Mouse (Mus musculus) kidney, postnatal 0 days (tissue): ENCODE data around the gene Pla2g4a. TPM values are rescaled to one million over a fixed set of nuclear protein-coding genes. Genes with fewer than 3 reads are reported as not detected.

Experiments used
- ATAC-seq: fragments of 200-750 bp; cut with Nextera tagmentation; replicated peaks from 2 replicates; pipeline ENCODE4 v1.8.0; 2017; ENCODE audit warnings: low read depth, moderate number of reproducible peaks, moderate TSS enrichment, moderate library complexity; ENCODE audit not compliant: low FRiP score
- DNase-seq: peaks from one replicate; pipeline ENCODE4 v3.0.0-alpha.2; 2016; ENCODE audit warnings: low spot score
- H3K27ac ChIP-seq: fragments of 300-500 bp; sonication (generic); 2 replicates; pipeline ENCODE4 v1.5.1; 2014; ENCODE audit warnings: mild to moderate bottlenecking
- H3K27me3 ChIP-seq: fragments of 300-500 bp; sonication (generic); 2 replicates; pipeline ENCODE4 v1.6.1; 2014; ENCODE audit warnings: low read length, mixed read lengths; ENCODE audit not compliant: insufficient read depth
- H3K36me3 ChIP-seq: fragments of 300-500 bp; sonication (generic); 2 replicates; pipeline ENCODE4 v1.6.1; 2014; ENCODE audit warnings: low read length, mixed read lengths; ENCODE audit not compliant: insufficient read depth
- H3K4me1 ChIP-seq: fragments of 300-500 bp; sonication (generic); replicated peaks from 2 replicates; pipeline ENCODE4 v1.6.1; 2014; ENCODE audit warnings: antibody characterized with exemption, low read length, mixed read lengths; ENCODE audit not compliant: insufficient read depth
- H3K4me2 ChIP-seq: fragments of 300-500 bp; sonication (generic); 2 replicates; pipeline ENCODE4 v1.6.1; 2014; ENCODE audit warnings: mild to moderate bottlenecking, low read length, moderate library complexity, mixed read lengths
- H3K4me3 ChIP-seq: fragments of 300-500 bp; sonication (generic); replicated peaks from 2 replicates; pipeline ENCODE4 v1.5.1; 2014; ENCODE audit warnings: low read depth, low read length
- H3K9ac ChIP-seq: fragments of 300-500 bp; sonication (generic); 2 replicates; pipeline ENCODE4 v1.6.1; 2014; ENCODE audit warnings: low read depth, low read length
- H3K9me3 ChIP-seq: fragments of 300-500 bp; sonication (generic); replicated peaks from 2 replicates; pipeline ENCODE4 v1.6.1; 2016; ENCODE audit warnings: low read length, inconsistent platforms, mixed read lengths
- CTCF ChIP-seq: IDR thresholded peaks from 2 replicates; pipeline ENCODE4 v1.5.1; 2016; ENCODE audit warnings: antibody characterized with exemption, low read depth, mild to moderate bottlenecking, moderate library complexity
- WGBS: fragments of 180-500 bp; shearing (Covaris S2); extraction: QIAGEN DNeasy Blood & Tissue Kit; methylation state at CpG from one replicate; pipeline ENCODE4 v1.1.7; 2014; 5-methylcytosine and 5-hydroxymethylcytosine counted together
- polyA plus RNA-seq: library from polyadenylated mRNA; unstranded; fragments of >200 nt; fragmentation: Nextera tagmentation; extraction: Ambion mirVana; gene quantifications from 2 replicates; pipeline ENCODE4 v1.2.1, GENCODE M21; 2015

The Pla2g4a gene
- polyA plus RNA-seq, 1 experiment from 2014 or later: 58.0 TPM

- H3K27me3 ChIP-seq: no peaks in the 10 kb centered on the region
- ATAC-seq (no peak; the same call in 1 of the 2 replicates), DNase-seq (no peak)
- H3K27ac ChIP-seq: peak overlapping the region; percentile 85; the same call in 1 of the 2 replicates
- peak overlapping the region; percentile 46 for H3K4me3 ChIP-seq
- H3K9me3 ChIP-seq: no peaks in the 10 kb centered on the region
- H3K4me2 ChIP-seq: peak overlapping the region; percentile 54
- H3K36me3 ChIP-seq: no peaks in the 10 kb centered on the region
- no peak overlapping the region for H3K9ac ChIP-seq
- TF ChIP-seq CTCF: no peak
- no peaks in the 10 kb centered on the region for H3K4me1 ChIP-seq
- 60% methylated on average over 9 of the region's 9 CpGs for WGBS
Measured at GRCm38 (mm10) chr1:149961425-149962303, 574 bp upstream of the Pla2g4a start.

GRCm38 (mm10) chr1:149960251-149960650 lies 839 bp downstream of the Pla2g4a start:
- Histone ChIP-seq H3K9me3 (no peaks in the 10 kb centered on the region), H3K9ac (peak overlapping the region; percentile 50), H3K4me3 (peak overlapping the region; percentile 46), H3K36me3 (no peaks in the 10 kb centered on the region), H3K4me2 (peak overlapping the region; percentile 54), H3K4me1 (no peaks in the 10 kb centered on the region), H3K27ac (peak overlapping the region; percentile 85; the same call in 1 of the 2 replicates), H3K27me3 (no peaks in the 10 kb centered on the region)
- TF ChIP-seq CTCF: no peak
- ATAC-seq (no peak), DNase-seq (no peak)
- WGBS: 97% methylated on average over 4 of the region's 4 CpGs

- no peak overlapping the region for H3K27ac ChIP-seq
- WGBS: 63% methylated on average over 1 of the region's 1 CpGs
Measured at GRCm38 (mm10) chr1:149959069-149959468, 2.0 kb downstream of the Pla2g4a start.

GRCm38 (mm10) chr1:149955482-149955881 lies 5.6 kb downstream of the Pla2g4a start:
- ATAC-seq (no peak), DNase-seq (no peak)
- Histone ChIP-seq H3K27ac (no peak overlapping the region), H3K9ac (no peak overlapping the region), H3K36me3 (no peaks in the 10 kb centered on the region), H3K27me3 (no peaks in the 10 kb centered on the region), H3K4me2 (no peak overlapping the region), H3K4me1 (peaks cover 4% of the 10 kb centered on the region; the same call in 1 of the 2 replicates), H3K9me3 (no peaks in the 10 kb centered on the region), H3K4me3 (no peak overlapping the region)
- TF ChIP-seq CTCF: no peak
- 68% methylated on average over 4 of the region's 4 CpGs for WGBS

More at GRCm38 (mm10) chr1:149959069-149959468, 2.0 kb downstream of the Pla2g4a start:
- Histone ChIP-seq H3K9me3 (no peaks in the 10 kb centered on the region), H3K9ac (no peak overlapping the region), H3K4me3 (no peak overlapping the region), H3K4me1 (no peaks in the 10 kb centered on the region), H3K4me2 (peak overlapping the region; percentile 2; the same call in 1 of the 2 replicates), H3K36me3 (no peaks in the 10 kb centered on the region), H3K27me3 (no peaks in the 10 kb centered on the region)
- TF ChIP-seq CTCF: no peak
- no peak for DNase-seq
- no peak for ATAC-seq

DNA sequence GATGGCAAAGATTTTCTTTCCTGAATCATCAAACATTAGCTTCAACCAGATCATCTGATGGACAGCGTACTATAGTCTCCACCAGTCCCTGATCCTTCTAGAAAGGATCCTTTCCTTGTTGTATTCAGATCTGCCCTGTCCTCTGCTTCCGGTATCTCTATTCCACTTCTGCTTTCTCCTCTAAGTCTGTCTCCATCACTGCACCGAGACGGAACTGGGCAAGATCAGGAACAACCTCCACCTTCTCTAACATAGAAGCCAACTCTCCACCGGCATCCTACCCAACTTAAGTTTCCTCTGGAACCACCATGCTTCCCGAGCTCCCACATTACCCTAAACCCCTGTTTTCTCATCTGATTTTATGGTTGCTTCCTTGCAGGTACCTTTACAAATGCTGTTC lies 7.1 kb downstream of the Pla2g4a start:
- DNase-seq (no peak), ATAC-seq (no peak)
- H3K4me3 ChIP-seq: no peak overlapping the region
- H3K27ac ChIP-seq: no peak overlapping the region
- no peak for TF ChIP-seq CTCF
- 91% methylated on average over 6 of the region's 6 CpGs for WGBS
- H3K27me3 ChIP-seq: no peaks in the 10 kb centered on the region
- no peak overlapping the region for H3K9ac ChIP-seq
- H3K4me2 ChIP-seq: no peak overlapping the region
- H3K4me1 ChIP-seq: peaks cover 8% of the 10 kb centered on the region; the same call in 1 of the 2 replicates
- no peaks in the 10 kb centered on the region for H3K36me3 ChIP-seq
- H3K9me3 ChIP-seq: no peaks in the 10 kb centered on the region

GRCm38 (mm10) chr1:149952050-149952449 lies 9.0 kb downstream of the Pla2g4a start:
- 0 out of 2 replicates have a peak, but pooled peaks have one; percentile 66 for ATAC-seq
- no peak for TF ChIP-seq CTCF

More at GRCm38 (mm10) chr1:149952050-149952449, 9.0 kb downstream of the Pla2g4a start:
- Histone ChIP-seq H3K4me1 (peaks cover 8% of the 10 kb centered on the region; the same call in 1 of the 2 replicates), H3K36me3 (no peaks in the 10 kb centered on the region), H3K9me3 (no peaks in the 10 kb centered on the region), H3K4me2 (no peak overlapping the region), H3K27me3 (no peaks in the 10 kb centered on the region), H3K9ac (no peak overlapping the region), H3K27ac (no peak overlapping the region), H3K4me3 (no peak overlapping the region)
- DNase-seq: peak; percentile 87
